Mouse (Mus musculus) layer of hippocampus, postnatal 14 days (tissue): ENCODE data around the gene Irs1. TPM values are rescaled to one million over a fixed set of nuclear protein-coding genes. Genes with fewer than 3 reads are reported as not detected.
A peak's percentile ranks its signal among the peaks of the same experiment; 100 is the strongest.

Experiments
- DNase-seq, 2 experiments: peaks; one replicate each; pipeline ENCODE4 v3.0.0; 2021 to 2022; ENCODE audit warnings: low spot score in 2 of 2, mixed read lengths in 1 of 2
- long read RNA-seq, 2 experiments: library from polyadenylated mRNA; stranded (forward); transcript quantifications; one replicate each; pipeline ENCODE4 v2.0.0; 2021
- total RNA-seq, 2 experiments: library from RNA; stranded (reverse); gene quantifications; 2 replicates each; pipeline ENCODE4 v1.2.3; 2021

Irs1 gene
- total RNA-seq, result 10 to 100 TPM; 25.8 to 29.5 TPM
- long read RNA-seq, experiment 1, full-length matches to known transcripts, result 6 of 6 reads
- long read RNA-seq, experiment 1, partial matches to known transcripts, result 0 of 6 reads
- long read RNA-seq, experiment 1, other reads (novel, unspliced or antisense), result 0 of 6 reads
- long read RNA-seq, experiment 2, full-length matches to known transcripts, result 5 of 9 reads
- long read RNA-seq, experiment 2, partial matches to known transcripts, result 0 of 9 reads
- long read RNA-seq, experiment 2, other reads (novel, unspliced or antisense), result 4 of 9 reads

- peak; percentile 86 for DNase-seq
These were observed at the start of gene Irs1 for GRCm38 (mm10) chr1:82291151-82291797. Gene Irs1 (minus strand): TSS chr1:82291416.

- DNase-seq, result no peak
These were observed 43.3 kb upstream of the Irs1 start for GRCm38 (mm10) chr1:82334506-82334905.

GRCm38 (mm10) chr1:82329954-82330247 lies 38.7 kb upstream of the Irs1 start:
- DNase-seq, result no peak

- DNase-seq, result no peak
These were observed 38.2 kb upstream of the Irs1 start for GRCm38 (mm10) chr1:82329237-82329953.

DNA sequence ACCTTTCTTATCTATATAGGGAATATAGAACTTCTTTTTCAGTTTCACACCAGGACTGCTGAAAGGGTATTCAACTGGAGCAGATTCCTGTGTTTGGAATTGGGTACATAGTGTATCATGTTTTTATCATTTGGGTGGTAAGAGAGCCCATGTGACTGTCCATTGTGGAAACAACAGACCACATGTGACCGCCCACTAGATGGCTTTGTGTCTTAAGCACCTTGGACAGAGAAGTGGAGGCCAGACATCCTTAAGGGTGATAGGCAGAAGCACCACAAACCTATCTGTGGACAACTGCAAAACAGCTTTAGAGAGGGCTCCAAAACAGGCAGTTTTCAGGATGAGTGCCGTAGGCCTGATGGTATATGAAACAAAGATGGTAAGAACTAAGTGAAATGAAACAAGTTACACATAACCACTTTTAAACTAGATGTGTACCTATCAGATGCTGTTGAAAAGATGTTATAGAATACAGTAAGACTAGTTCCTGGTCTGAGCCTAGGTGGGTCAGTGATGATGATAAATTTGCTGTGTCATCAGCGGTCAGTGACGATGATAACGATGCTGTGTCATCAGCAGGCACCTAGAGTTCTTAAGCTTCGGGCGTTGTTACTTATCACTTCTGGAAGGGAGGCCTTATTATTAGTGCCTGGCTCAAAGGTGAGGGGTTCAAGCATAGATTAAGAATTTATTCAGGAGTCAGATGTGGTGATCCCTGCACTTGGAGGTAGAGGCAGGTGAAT lies 37.0 kb upstream of the Irs1 start:
- DNase-seq, result no peak

DNA sequence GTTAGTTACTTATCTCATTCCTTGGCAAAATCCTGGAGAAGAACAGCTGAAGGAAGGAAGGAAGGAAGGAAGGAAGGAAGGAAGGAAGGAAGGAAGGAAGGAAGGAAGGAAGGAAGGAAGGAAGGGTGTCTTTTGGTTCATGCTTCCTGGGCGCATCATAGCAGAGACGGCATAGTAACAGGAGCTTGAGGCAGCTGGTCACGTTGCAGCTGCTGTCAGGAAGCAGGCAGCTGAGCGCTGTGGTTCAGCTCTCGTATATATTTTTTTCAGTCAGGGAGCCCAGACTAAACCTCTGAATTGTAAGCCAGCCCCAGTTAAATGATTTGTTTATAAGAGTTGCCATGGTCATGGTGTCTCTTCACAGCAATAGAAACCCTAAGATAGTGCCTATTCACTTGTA lies 34.9 kb upstream of the Irs1 start:
- DNase-seq, result no peak

DNA sequence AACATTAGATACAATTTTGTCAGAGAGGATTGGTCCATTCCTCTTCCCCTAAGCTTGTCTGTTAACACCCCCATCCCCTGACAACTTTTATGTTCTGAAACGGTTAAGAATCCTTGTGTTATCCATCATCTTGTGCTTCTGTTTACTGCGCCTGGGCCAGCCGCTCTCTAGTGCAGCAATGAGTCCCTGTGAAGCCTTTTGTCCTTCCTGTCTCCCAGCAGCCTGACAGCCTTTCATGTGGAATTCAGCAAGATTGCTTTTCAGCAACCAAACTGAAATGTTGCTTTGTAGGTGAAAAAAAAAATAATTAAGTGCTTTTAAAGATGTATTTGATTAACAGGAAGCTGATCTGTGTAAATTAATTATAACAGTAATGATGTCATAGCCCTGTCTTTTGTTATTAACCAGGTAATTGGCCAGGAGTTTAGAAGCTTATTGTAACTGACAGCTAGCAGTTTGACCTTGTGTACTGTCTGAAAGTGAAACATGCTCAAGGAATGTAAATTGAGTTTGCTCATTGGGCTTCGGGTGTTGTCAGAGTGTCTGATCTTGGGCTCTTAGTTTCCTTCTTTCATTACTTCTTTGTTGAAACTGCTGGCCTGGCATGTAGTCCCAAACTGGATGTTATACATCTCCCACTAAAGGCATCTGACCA lies 33.0 kb upstream of the Irs1 start:
- no peak for DNase-seq

DNA sequence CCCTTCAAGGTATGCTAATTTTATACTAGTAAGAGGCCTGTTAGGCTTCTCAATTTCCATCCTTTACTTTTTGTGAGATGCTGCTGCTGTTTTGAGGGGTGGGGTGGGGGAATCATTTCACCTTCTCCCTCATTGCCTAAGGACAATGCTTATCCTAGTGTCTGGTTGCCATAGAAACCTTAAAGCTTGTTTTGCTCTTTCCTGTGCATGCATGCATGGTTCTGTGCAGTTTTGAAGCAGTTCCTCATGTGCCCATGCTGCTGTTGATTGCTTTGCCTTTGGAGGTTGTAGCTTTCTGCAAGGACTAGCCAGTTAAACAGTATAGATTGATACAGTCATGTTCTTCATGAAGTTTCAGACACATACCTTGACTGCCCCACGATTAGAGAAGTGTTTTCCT lies 30.2 kb upstream of the Irs1 start:
- no peak for DNase-seq

DNA sequence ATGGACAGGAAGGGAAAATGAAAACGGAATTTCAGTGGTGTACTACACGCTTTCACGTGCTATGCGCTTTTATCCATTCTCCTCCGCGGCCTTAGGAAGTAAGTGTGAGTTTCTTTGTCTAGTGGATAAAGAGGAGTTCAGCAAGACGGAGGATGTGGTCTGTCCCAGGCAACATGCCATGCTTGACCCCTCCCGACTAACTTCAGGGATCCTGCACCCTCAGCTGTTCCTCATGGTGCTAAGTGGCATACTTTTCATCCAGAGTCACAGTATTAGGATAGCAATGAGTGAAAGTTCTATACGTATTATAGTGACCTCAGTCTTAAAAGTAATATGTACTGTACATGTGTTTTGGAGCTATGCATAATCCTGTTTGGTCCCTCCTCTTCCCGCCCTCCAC lies 29.6 kb upstream of the Irs1 start:
- DNase-seq, result no peak

DNA sequence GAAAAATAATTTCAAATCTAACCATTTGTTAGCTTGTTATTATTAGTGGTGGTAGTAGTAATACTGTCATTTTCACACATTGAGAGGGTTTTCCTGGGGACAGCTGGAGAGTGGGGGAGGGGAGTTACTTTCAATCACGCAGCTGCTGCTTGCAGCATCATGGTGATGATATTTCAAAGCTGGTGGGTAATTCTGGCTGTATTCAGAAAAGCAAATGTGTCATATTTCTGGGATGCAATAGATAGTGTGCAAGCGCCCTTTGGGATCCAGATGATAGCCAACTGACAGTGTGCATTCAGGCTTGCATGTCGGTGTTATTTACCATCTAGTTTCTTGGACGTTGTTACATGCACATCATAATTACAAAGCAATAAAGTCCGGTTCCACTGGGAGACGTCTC lies 29.2 kb upstream of the Irs1 start:
- peak; percentile 63 to 76 for DNase-seq

DNA sequence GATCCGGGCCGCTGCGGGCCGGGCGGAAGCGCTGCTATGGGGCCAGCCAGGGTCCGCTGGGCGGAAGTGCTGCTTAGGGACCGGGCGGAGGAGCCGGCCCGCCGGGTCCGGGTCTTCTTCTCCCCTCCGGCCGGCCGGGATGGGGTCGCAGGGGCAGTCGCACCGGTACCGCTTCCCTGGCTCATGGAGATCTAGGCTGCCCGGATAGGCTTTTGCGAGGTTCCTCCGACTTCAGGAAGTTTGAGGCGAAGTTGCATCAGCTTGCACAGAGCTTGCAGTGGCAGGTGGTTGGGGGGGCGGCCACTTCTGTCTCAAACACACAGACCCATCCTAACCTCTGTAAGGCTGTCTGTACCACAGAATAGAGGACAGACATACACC lies 25.5 kb upstream of the Irs1 start:
- DNase-seq, result peak in 1 of 2 experiments; percentile 51

DNA sequence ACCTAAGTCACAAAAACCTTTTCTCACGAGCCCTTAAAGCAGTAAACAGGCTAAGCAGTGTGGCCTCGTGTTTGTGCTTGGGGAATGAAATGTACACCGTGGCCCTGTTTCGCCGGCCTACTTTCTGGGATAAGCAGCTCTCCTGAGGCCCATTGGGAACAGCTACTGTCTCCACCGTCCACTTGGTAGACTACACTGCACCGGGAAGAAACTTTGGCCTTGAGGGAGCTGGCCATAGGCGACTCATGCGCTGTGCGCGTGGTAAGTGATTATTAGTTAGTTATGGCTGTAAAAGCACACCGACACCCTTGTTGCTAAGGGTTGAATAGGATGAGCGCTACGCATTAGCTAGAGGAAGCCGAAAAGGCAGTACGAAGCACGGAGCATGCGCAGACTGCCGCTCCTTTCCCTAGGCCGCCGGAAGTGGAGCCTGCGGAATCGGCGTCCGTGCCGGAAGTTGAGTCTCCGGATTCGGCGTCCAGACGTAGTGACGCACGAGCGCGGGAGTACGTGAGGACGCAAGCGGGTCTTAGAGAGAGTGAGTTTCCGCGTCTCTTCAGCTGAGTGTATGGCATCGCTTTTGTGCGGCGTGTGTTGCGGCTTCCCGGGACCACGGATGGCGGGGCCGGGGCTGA lies 25.0 kb upstream of the Irs1 start, which contains the start of gene Rhbdd1:
TSS of gene Rhbdd1 (plus strand) at position 342 of the 635 bp plus-strand sequence.
- DNase-seq, result peak; percentile 98 to 99

- no peak for DNase-seq
These were observed 13.3 kb upstream of the Irs1 start for GRCm38 (mm10) chr1:82304483-82304882.

GRCm38 (mm10) chr1:82298586-82298985 lies 7.4 kb upstream of the Irs1 start:
- DNase-seq, result no peak

- peak; percentile 22 to 80 for DNase-seq
These were observed 2.9 kb upstream of the Irs1 start for GRCm38 (mm10) chr1:82294102-82294501.

GRCm38 (mm10) chr1:82292771-82293170 lies 1.6 kb upstream of the Irs1 start:
- peak; percentile 67 to 74 for DNase-seq

GRCm38 (mm10) chr1:82291930-82292712 lies 905 bp upstream of the Irs1 start:
- DNase-seq, result no peak

DNA sequence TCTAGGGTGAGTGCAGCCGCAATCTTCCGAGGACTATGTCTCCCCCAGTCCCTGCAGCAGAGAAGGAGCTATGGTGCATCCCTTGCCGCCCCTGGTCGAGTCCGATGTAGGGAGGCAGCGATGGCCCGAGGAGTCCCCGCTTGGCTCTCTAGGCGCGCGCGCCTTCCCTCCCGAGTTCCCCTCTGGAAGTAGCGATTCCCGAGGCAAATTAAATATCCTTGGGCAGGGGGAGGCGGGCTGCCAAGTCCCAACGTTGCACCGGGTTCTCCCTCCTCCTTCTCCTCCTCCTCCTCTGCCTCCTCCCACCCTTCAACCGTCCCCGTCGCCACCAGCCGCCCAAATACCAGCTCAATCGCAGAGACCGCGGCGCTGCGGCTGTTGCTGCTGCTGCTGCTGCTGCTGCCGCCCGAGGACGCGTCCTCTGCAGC lies 479 bp downstream of the Irs1 start:
- DNase-seq, result peak; percentile 86 to 88

DNA sequence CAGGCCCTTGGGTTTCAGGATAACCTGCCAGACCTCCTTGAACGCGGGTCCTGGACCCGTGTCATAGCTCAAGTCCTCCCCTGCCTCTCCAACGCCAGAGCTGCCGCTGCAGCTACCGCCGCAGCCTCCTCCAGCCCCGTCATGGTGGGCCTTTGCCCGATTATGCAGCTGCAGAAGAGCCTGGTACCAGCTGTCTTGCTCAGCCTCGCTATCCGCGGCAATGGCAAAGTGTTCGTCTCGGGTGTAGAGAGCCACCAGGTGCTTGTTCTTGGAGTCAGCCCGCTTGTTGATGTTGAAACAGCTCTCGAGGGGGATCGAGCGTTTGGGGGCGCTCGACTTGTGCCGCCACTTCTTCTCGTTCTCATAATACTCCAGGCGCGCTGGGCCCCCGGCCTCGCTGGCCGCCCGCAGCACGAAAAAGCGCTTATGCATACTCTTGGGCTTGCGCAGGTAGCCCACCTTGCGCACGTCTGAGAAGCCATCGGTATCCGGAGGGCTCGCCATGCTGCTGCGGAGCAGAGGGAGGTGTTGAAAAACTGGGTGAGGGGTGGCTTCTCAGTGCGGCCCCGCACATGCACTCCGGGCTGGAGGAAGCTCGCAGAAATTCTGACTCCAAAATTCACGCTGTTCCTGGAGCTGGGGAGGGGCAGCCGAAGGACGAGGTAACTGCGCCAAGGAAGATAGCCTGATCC lies 1.1 kb downstream of the Irs1 start:
- DNase-seq, result peak; percentile 73 to 79
